9 mouse cellular contexts compared by ENCODE assay signal in genomic region chr5:136061567-136061966, GRCm38 (mm10). TPM values are rescaled to one million over a fixed set of nuclear protein-coding genes. Genes with fewer than 3 reads are reported as not detected.
DNase-seq lines count a peak whose midpoint lies in the region; ATAC-seq and TF ChIP-seq lines count a peak whose summit lies in the region.
"Had no signal": no experiment of that assay in that cellular context is flagged by ENCODE, and none has a peak within 500 bp of the region (broad histone marks: within the 10 kb centered on the region; RNA-seq: fewer than 3 reads in every experiment).

No protein-coding gene starts in this region.

- no peak overlapping the region for H3K9ac ChIP-seq in forebrain, embryonic 13.5 days
- H3K9ac ChIP-seq in intestine, embryonic 14.5 days (ENCODE audit: low read length) = no peak overlapping the region
- H3K9ac ChIP-seq in midbrain, embryonic 14.5 days (replicated peaks; ENCODE audit: low read length) = no peak overlapping the region

- TF ChIP-seq CTCF in embryonic fibroblast, embryonic 13.5 days (IDR thresholded peaks at IDR 0.05; ENCODE audit: borderline replicate concordance, insufficient read depth, low read length) = peak; percentile 86

- TF ChIP-seq POLR2A in embryonic fibroblast, embryonic 13.5 days (IDR thresholded peaks at IDR 0.05; ENCODE audit: low read depth, low read length) = no peak

- no peak for ATAC-seq in forebrain, embryonic 13.5 days
- no peak for ATAC-seq in intestine, embryonic 14.5 days (replicated peaks; ENCODE audit: low FRiP score, low TSS enrichment, low read depth)
- ATAC-seq in midbrain, embryonic 14.5 days (ENCODE audit: low FRiP score, low TSS enrichment) = no peak

- peak; percentile 86 for DNase-seq in forebrain, embryonic 10.5 days (ENCODE audit: extremely low spot score, low spot score)
- peak; percentile 81 to 87 for DNase-seq in adrenal gland, postnatal 36 days
- DNase-seq in intestine, embryonic 14.5 days (ENCODE audit: low spot score) = peak; percentile 94
- DNase-seq in left cerebral cortex, postnatal 10 days (ENCODE audit: extremely low spot score in 1 of 2, low spot score in 2 of 2) = peak; percentile 44 to 83
- peak; percentile 82 for DNase-seq in midbrain, embryonic 14.5 days
- peak; percentile 58 to 76 for DNase-seq in spleen, postnatal 14 days (ENCODE audit: low spot score in 2 of 2)

- H3K4me1 ChIP-seq in forebrain, embryonic 10.5 days = peaks cover 24% of the 10 kb centered on the region
- no peaks in the 10 kb centered on the region for H3K4me1 ChIP-seq in forebrain, embryonic 13.5 days
- no peaks in the 10 kb centered on the region for H3K4me1 ChIP-seq in embryonic fibroblast, embryonic 13.5 days (ENCODE audit: control insufficient read depth, insufficient read depth, low read length)
- 0 out of 2 replicates have a peak, but pooled peaks cover 2% of the 10 kb centered on the region for H3K4me1 ChIP-seq in intestine, embryonic 14.5 days (replicated peaks; ENCODE audit: control insufficient read depth, insufficient read depth, low read length)
- H3K4me1 ChIP-seq in midbrain, embryonic 14.5 days (ENCODE audit: control insufficient read depth, insufficient read depth, low read length) = no peaks in the 10 kb centered on the region

- no peak overlapping the region for H3K4me2 ChIP-seq in forebrain, embryonic 13.5 days
- H3K4me2 ChIP-seq in intestine, embryonic 14.5 days (ENCODE audit: low read length) = no peak overlapping the region
- no peak overlapping the region for H3K4me2 ChIP-seq in midbrain, embryonic 14.5 days (ENCODE audit: low read length)

- intact Hi-C loops in left cerebral cortex, postnatal 10 days (cut with DNase I) = loop anchor here (5.0 kb wide), 1 partner anchor 79 kb away; the partner anchor contains the start of gene Zp3

- H3K27me3 ChIP-seq in forebrain, embryonic 10.5 days (ENCODE audit: poor library complexity, severe bottlenecking) = peaks cover 10% of the 10 kb centered on the region
- H3K27me3 ChIP-seq in forebrain, embryonic 13.5 days = no peaks in the 10 kb centered on the region
- no peaks in the 10 kb centered on the region for H3K27me3 ChIP-seq in intestine, embryonic 14.5 days (replicated peaks; ENCODE audit: control insufficient read depth, insufficient read depth, low read length)
- no peaks in the 10 kb centered on the region for H3K27me3 ChIP-seq in midbrain, embryonic 14.5 days (ENCODE audit: control insufficient read depth, insufficient read depth, low read length)

- 9% methylated on average over 12 of the region's 12 CpGs for WGBS in forebrain, embryonic 10.5 days
- WGBS in forebrain, embryonic 13.5 days = 10% methylated on average over 12 of the region's 12 CpGs
- 11% methylated on average over 12 of the region's 12 CpGs for WGBS in intestine, embryonic 14.5 days
- WGBS in midbrain, embryonic 14.5 days = 12% methylated on average over 12 of the region's 12 CpGs

- H3K36me3 ChIP-seq in forebrain, embryonic 10.5 days (replicated peaks) = no peaks in the 10 kb centered on the region
- H3K36me3 ChIP-seq in forebrain, embryonic 13.5 days (ENCODE audit: poor library complexity, severe bottlenecking) = no peaks in the 10 kb centered on the region
- no peaks in the 10 kb centered on the region for H3K36me3 ChIP-seq in intestine, embryonic 14.5 days (ENCODE audit: control insufficient read depth, insufficient read depth, low read length)
- H3K36me3 ChIP-seq in midbrain, embryonic 14.5 days (ENCODE audit: control insufficient read depth, insufficient read depth, low read length) = no peaks in the 10 kb centered on the region

- H3K27ac ChIP-seq in forebrain, embryonic 10.5 days = peak overlapping the region; percentile 65; the same call in 1 of the 2 replicates
- no peak overlapping the region for H3K27ac ChIP-seq in forebrain, embryonic 13.5 days
- H3K27ac ChIP-seq in embryonic fibroblast, embryonic 13.5 days (ENCODE audit: insufficient read depth, low read length) = no peak overlapping the region
- H3K27ac ChIP-seq in intestine, embryonic 14.5 days (ENCODE audit: low read depth) = no peak overlapping the region
- H3K27ac ChIP-seq in midbrain, embryonic 14.5 days (replicated peaks; ENCODE audit: low read depth, low read length) = no peak overlapping the region
- H3K27ac ChIP-seq: macrophage had no signal

- no peak overlapping the region for H3K4me3 ChIP-seq in forebrain, embryonic 10.5 days
- no peak overlapping the region for H3K4me3 ChIP-seq in forebrain, embryonic 13.5 days
- no peak overlapping the region for H3K4me3 ChIP-seq in embryonic fibroblast, embryonic 13.5 days (ENCODE audit: insufficient read depth, low read length)
- no peak overlapping the region for H3K4me3 ChIP-seq in intestine, embryonic 14.5 days (ENCODE audit: low read depth, low read length)
- no peak overlapping the region for H3K4me3 ChIP-seq in midbrain, embryonic 14.5 days (replicated peaks; ENCODE audit: low read depth, low read length)

- no peaks in the 10 kb centered on the region for H3K9me3 ChIP-seq in forebrain, embryonic 10.5 days
- no peaks in the 10 kb centered on the region for H3K9me3 ChIP-seq in forebrain, embryonic 13.5 days (replicated peaks)
- no peaks in the 10 kb centered on the region for H3K9me3 ChIP-seq in intestine, embryonic 14.5 days (ENCODE audit: control insufficient read depth, low read length)
- no peaks in the 10 kb centered on the region for H3K9me3 ChIP-seq in midbrain, embryonic 14.5 days (ENCODE audit: control insufficient read depth, low read length)

RNA-seq across cellular contexts. Expression of gene Upk3bl, which starts 7.3 kb away (rescaled TPM):
- 1.5 and 1.7 TPM in 2 replicates for polyA plus RNA-seq in forebrain, embryonic 10.5 days (2016; fragmentation: Nextera tagmentation; extraction: Ambion mirVana)
- not detected in 2 replicates for polyA plus RNA-seq in forebrain, embryonic 13.5 days (2015; fragmentation: Nextera tagmentation; extraction: Ambion mirVana)
- total RNA-seq in adrenal gland, postnatal 36 days (2021) = not detected
- polyA plus RNA-seq in embryonic fibroblast, embryonic 13.5 days (2011; ENCODE audit: insufficient read length, low read depth, missing spikeins) = not detected in 2 replicates
- 0.41 and 1.6 TPM in 2 replicates for polyA plus RNA-seq in intestine, embryonic 14.5 days (2014; fragmentation: Nextera tagmentation; extraction: Ambion mirVana)
- total RNA-seq in left cerebral cortex, postnatal 10 days (2021) = not detected
- not detected in 2 replicates for polyA plus RNA-seq in midbrain, embryonic 14.5 days (2014; fragmentation: Nextera tagmentation; extraction: Ambion mirVana)
- polyA plus RNA-seq: macrophage had no signal

RNA-seq across cellular contexts. Expression of gene Rasa4, which starts 22.1 kb away (rescaled TPM):
- polyA plus RNA-seq in forebrain, embryonic 10.5 days (2016; fragmentation: Nextera tagmentation; extraction: Ambion mirVana) = 3.8 and 5.1 TPM in 2 replicates
- 5.1 and 7.8 TPM in 2 replicates for polyA plus RNA-seq in forebrain, embryonic 13.5 days (2015; fragmentation: Nextera tagmentation; extraction: Ambion mirVana)
- 10 to 100 TPM; 11.2 to 11.9 TPM for total RNA-seq in adrenal gland, postnatal 36 days (2021)
- polyA plus RNA-seq in embryonic fibroblast, embryonic 13.5 days (2011; ENCODE audit: insufficient read length, low read depth, missing spikeins) = 20.6 and 39.8 TPM in 2 replicates
- 22.6 and 26.1 TPM in 2 replicates for polyA plus RNA-seq in intestine, embryonic 14.5 days (2014; fragmentation: Nextera tagmentation; extraction: Ambion mirVana)
- 1 to 10 TPM; 6.8 to 7.9 TPM for total RNA-seq in left cerebral cortex, postnatal 10 days (2021)
- polyA plus RNA-seq in midbrain, embryonic 14.5 days (2014; fragmentation: Nextera tagmentation; extraction: Ambion mirVana) = 16.9 and 17.1 TPM in 2 replicates

RNA-seq across cellular contexts. Expression of gene Upk3b, which starts 23.3 kb away (rescaled TPM):
- 0.09 TPM in 1 of 2 replicates, not detected in the other for polyA plus RNA-seq in forebrain, embryonic 10.5 days (2016; fragmentation: Nextera tagmentation; extraction: Ambion mirVana)
- polyA plus RNA-seq in forebrain, embryonic 13.5 days (2015; fragmentation: Nextera tagmentation; extraction: Ambion mirVana) = not detected in 2 replicates
- total RNA-seq in adrenal gland, postnatal 36 days (2021) = 1 to 10 TPM; 5.3 to 6.8 TPM
- 0.23 and 1.0 TPM in 2 replicates for polyA plus RNA-seq in embryonic fibroblast, embryonic 13.5 days (2011; ENCODE audit: insufficient read length, low read depth, missing spikeins)
- 52.1 and 53.5 TPM in 2 replicates for polyA plus RNA-seq in intestine, embryonic 14.5 days (2014; fragmentation: Nextera tagmentation; extraction: Ambion mirVana)
- not detected for total RNA-seq in left cerebral cortex, postnatal 10 days (2021)
- not detected in 2 replicates for polyA plus RNA-seq in midbrain, embryonic 14.5 days (2014; fragmentation: Nextera tagmentation; extraction: Ambion mirVana)
- polyA plus RNA-seq: macrophage had no signal

RNA-seq across cellular contexts. Expression of gene Polr2j, which starts 54.9 kb away (rescaled TPM):
- 299 and 302 TPM in 2 replicates for polyA plus RNA-seq in forebrain, embryonic 10.5 days (2016; fragmentation: Nextera tagmentation; extraction: Ambion mirVana)
- polyA plus RNA-seq in forebrain, embryonic 13.5 days (2015; fragmentation: Nextera tagmentation; extraction: Ambion mirVana) = 282 and 287 TPM in 2 replicates
- 10 to 100 TPM; 69.3 to 96.9 TPM for total RNA-seq in adrenal gland, postnatal 36 days (2021)
- polyA plus RNA-seq in embryonic fibroblast, embryonic 13.5 days (2011; ENCODE audit: insufficient read length, low read depth, missing spikeins) = 67.7 TPM in 2 replicates
- 269 and 270 TPM in 2 replicates for polyA plus RNA-seq in intestine, embryonic 14.5 days (2014; fragmentation: Nextera tagmentation; extraction: Ambion mirVana)
- 10 to 100 TPM; 82.2 to 91.6 TPM for total RNA-seq in left cerebral cortex, postnatal 10 days (2021)
- polyA plus RNA-seq in midbrain, embryonic 14.5 days (2014; fragmentation: Nextera tagmentation; extraction: Ambion mirVana) = 233 and 265 TPM in 2 replicates

Comparison
In these comparisons a context has a peak if more than half of its experiments do, and no peak if none do; other contexts are left out.
1. RNA of gene Upk3b, which starts 23.3 kb away (polyA plus RNA-seq): 52.1 to 53.5 TPM in intestine, embryonic 14.5 days; 0.23 to 1.0 TPM in embryonic fibroblast, embryonic 13.5 days, not detected in forebrain, embryonic 13.5 days, 0.09 TPM in forebrain, embryonic 10.5 days and not detected in midbrain, embryonic 14.5 days; every median in the first group is over 10 times any median in the second.
2. Peak in every context shown above with its lines, with median percentiles within 50 percentile points of each other: DNase-seq.